Mouse (Mus musculus) liver, embryonic 11.5 days (tissue): ENCODE data around the gene Neurod1. TPM values are rescaled to one million over a fixed set of nuclear protein-coding genes. Genes with fewer than 3 reads are reported as not detected.

Source experiments
- ATAC-seq: fragments of 200-750 bp; cut with Nextera tagmentation; replicated peaks from 2 replicates; pipeline ENCODE4 v1.8.0; 2017; ENCODE audit warnings: moderate number of reproducible peaks, mild to moderate bottlenecking, moderate TSS enrichment, moderate library complexity; ENCODE audit not compliant: low FRiP score
- DNase-seq: peaks from one replicate; pipeline ENCODE4 v3.0.0-alpha.2; 2017; ENCODE audit warnings: low spot score
- H3K27ac ChIP-seq: fragments of 300-500 bp; sonication (generic); 2 replicates; pipeline ENCODE4 v1.5.1; 2014; ENCODE audit warnings: mild to moderate bottlenecking, low read depth, low read length, control low read depth
- H3K27me3 ChIP-seq: fragments of 300-500 bp; sonication (generic); replicated peaks from 2 replicates; pipeline ENCODE4 v1.6.1; 2014; ENCODE audit warnings: low read length, mixed read lengths; ENCODE audit not compliant: control insufficient read depth, insufficient read depth
- H3K36me3 ChIP-seq: fragments of 300-500 bp; sonication (generic); 2 replicates; pipeline ENCODE4 v1.6.1; 2014; ENCODE audit warnings: mild to moderate bottlenecking, low read length, moderate library complexity, mixed read lengths; ENCODE audit not compliant: control insufficient read depth, insufficient read depth
- H3K4me1 ChIP-seq: fragments of 300-500 bp; sonication (generic); replicated peaks from 2 replicates; pipeline ENCODE4 v1.6.1; 2014; ENCODE audit warnings: low read length, mixed read lengths; ENCODE audit not compliant: control insufficient read depth, insufficient read depth
- H3K4me2 ChIP-seq: fragments of 300-500 bp; sonication (generic); 2 replicates; pipeline ENCODE4 v1.6.1; 2014; ENCODE audit warnings: mild to moderate bottlenecking, control low read depth, moderate library complexity
- H3K4me3 ChIP-seq: fragments of 300-500 bp; sonication (generic); 2 replicates; pipeline ENCODE4 v1.5.1; 2014; ENCODE audit warnings: low read depth, low read length, control low read depth
- H3K9ac ChIP-seq: fragments of 300-500 bp; sonication (generic); 2 replicates; pipeline ENCODE4 v1.6.1; 2014; ENCODE audit warnings: low read depth, low read length, control low read depth
- H3K9me3 ChIP-seq: fragments of 300-500 bp; sonication (generic); 2 replicates; pipeline ENCODE4 v1.6.1; 2016; ENCODE audit warnings: low read length, inconsistent platforms, mixed read lengths; ENCODE audit not compliant: control insufficient read depth
- WGBS: fragments of 180-500 bp; shearing (Covaris S2); extraction: QIAGEN DNeasy Blood & Tissue Kit; methylation state at CpG from one replicate; pipeline ENCODE4 v1.1.7; 2014; 5-methylcytosine and 5-hydroxymethylcytosine counted together
- polyA plus RNA-seq: library from polyadenylated mRNA; unstranded; fragments of >200 nt; fragmentation: Nextera tagmentation; extraction: Ambion mirVana; gene quantifications from 2 replicates; pipeline ENCODE4 v1.2.1, GENCODE M21; 2014

The Neurod1 gene
- polyA plus RNA-seq, 1 experiment from 2014 or later = 0.10 TPM

DNA sequence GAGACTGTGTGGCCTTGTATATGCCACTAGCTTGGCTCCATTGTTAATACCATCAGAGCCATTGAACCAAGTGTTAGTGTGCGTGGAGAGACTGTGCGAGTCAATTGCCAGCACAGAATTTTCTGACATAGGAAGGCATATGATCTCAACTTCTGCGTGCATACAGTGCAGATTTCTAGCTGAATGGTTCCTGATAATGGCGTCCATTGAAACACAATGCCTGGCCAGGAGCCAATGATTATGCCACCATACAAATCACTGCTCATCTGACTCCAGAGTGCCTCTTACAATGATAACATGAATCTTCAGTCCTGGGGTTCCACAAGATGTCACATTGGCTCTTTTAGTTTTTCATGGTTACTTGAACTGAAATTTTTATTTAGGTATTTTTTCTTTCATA, 7.2 kb downstream of the Neurod1 start:
- 72% methylated on average over 4 of the region's 4 CpGs for WGBS
- no peak overlapping the region for H3K27ac ChIP-seq
- ATAC-seq (no peak), DNase-seq (no peak)
- no peak overlapping the region for H3K9ac ChIP-seq
- H3K4me1 ChIP-seq = no peaks in the 10 kb centered on the region
- no peak overlapping the region for H3K4me2 ChIP-seq
- H3K27me3 ChIP-seq = peaks cover 8% of the 10 kb centered on the region
- no peaks in the 10 kb centered on the region for H3K36me3 ChIP-seq
- H3K4me3 ChIP-seq = no peak overlapping the region
- H3K9me3 ChIP-seq = no peaks in the 10 kb centered on the region

DNA sequence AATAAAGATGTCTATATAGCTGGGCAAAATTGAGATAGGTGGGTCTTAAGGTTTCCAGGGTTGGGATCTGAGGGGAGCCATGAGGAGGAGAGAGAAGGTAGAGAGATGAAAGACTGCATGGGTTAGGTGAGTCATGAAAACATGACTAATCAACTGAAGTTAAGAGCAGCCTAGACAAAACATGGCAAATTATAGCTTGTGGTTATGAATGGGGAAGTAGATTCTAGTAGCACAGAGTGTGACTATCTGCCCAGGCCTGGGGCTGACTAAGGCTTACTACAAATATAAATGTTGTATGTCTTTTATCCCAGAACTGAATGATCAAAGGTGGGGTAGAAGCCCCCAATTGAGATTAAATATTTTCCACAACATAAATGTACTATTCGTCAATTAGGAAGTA, 9.4 kb downstream of the Neurod1 start:
- 72% methylated on average over 1 of the region's 1 CpGs for WGBS
- no peaks in the 10 kb centered on the region for H3K4me1 ChIP-seq
- H3K36me3 ChIP-seq = no peaks in the 10 kb centered on the region
- H3K4me3 ChIP-seq = no peak overlapping the region
- H3K9ac ChIP-seq = no peak overlapping the region
- H3K4me2 ChIP-seq = no peak overlapping the region
- H3K9me3 ChIP-seq = no peaks in the 10 kb centered on the region
- no peak for DNase-seq
- ATAC-seq = no peak
- no peaks in the 10 kb centered on the region for H3K27me3 ChIP-seq
- no peak overlapping the region for H3K27ac ChIP-seq

DNA sequence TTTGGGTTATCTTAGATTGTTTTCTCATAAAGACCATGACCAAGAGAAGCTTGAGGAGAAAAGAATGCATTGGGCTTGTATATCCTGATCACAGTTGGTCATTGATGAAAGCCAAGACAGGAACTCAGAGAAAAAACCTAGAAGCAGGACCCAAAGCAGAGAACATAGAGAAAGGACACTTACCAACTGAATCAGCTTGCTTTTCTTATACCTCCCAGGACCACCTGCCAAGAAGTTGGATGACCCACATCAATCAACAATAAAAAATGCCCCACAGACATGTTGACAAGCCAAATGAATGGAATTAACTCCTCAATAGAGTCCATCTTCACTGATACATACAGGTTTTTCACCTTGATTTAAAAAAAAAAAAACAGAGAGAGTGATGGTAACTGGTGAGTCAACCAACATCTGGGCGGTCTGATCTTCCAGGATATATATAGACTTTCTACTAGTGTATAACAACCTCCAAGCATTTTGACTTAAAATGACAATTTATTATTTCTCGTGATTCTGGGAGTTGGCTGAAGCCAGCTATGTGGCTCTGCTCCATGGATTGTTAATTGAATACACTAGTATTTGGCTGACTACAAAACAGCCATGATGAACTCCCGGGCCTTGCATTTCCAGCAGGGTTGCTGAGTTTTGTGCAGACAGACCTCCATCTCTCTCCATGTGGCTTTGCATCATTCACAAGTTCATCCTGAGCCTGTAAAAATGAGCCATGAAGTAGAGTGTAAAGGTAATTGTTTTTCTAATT, 12.5 kb downstream of the Neurod1 start:
- Histone ChIP-seq H3K27me3 (no peaks in the 10 kb centered on the region), H3K4me3 (no peak overlapping the region), H3K27ac (no peak overlapping the region), H3K9ac (no peak overlapping the region), H3K4me2 (no peak overlapping the region), H3K9me3 (no peaks in the 10 kb centered on the region), H3K36me3 (no peaks in the 10 kb centered on the region), H3K4me1 (no peaks in the 10 kb centered on the region)
- WGBS = 81% methylated on average over 3 of the region's 3 CpGs
- DNase-seq (no peak), ATAC-seq (no peak)

DNA sequence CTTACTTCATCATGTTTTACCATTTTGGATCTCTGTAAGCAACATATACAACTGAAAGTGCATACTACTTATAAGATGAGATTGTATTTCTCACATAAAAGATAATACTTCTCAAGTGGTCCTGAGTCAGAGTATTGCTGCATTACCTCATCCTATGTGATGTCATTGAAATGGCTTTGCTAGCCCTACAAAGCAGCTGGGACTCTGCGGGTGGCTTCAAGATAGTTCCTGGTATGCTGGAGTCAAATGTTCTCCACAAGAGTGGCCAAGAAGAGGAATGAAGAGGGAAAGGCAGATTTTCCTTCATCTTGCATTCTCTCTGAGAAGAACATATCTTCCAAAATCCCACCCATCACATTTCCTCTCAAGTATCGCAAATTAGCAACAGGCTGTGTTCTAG, 13.2 kb downstream of the Neurod1 start:
- H3K9me3 ChIP-seq = no peaks in the 10 kb centered on the region
- no peak overlapping the region for H3K4me2 ChIP-seq

GRCm38 (mm10) chr2:79442906-79443305, 13.6 kb downstream of the Neurod1 start:
- H3K4me1 ChIP-seq = no peaks in the 10 kb centered on the region
- no peaks in the 10 kb centered on the region for H3K9me3 ChIP-seq
- 77% methylated on average over 6 of the region's 6 CpGs for WGBS
- ATAC-seq = no peak
- no peaks in the 10 kb centered on the region for H3K27me3 ChIP-seq
- no peaks in the 10 kb centered on the region for H3K36me3 ChIP-seq
- H3K27ac ChIP-seq = no peak overlapping the region
- H3K9ac ChIP-seq = no peak overlapping the region
- H3K4me2 ChIP-seq = no peak overlapping the region
- H3K4me3 ChIP-seq = no peak overlapping the region
- no peak for DNase-seq

More for the DNA sequence above, 13.2 kb downstream of the Neurod1 start:
- Histone ChIP-seq H3K4me3 (no peak overlapping the region), H3K36me3 (no peaks in the 10 kb centered on the region), H3K27ac (no peak overlapping the region), H3K4me1 (no peaks in the 10 kb centered on the region), H3K9ac (no peak overlapping the region), H3K27me3 (no peaks in the 10 kb centered on the region)
- WGBS = 91% methylated on average over 2 of the region's 2 CpGs
- DNase-seq = no peak
- ATAC-seq = no peak

- no peak overlapping the region for H3K4me3 ChIP-seq
- WGBS = 84% methylated on average over 2 of the region's 2 CpGs
- no peaks in the 10 kb centered on the region for H3K27me3 ChIP-seq
- H3K9me3 ChIP-seq = no peaks in the 10 kb centered on the region
- no peak overlapping the region for H3K27ac ChIP-seq
- H3K36me3 ChIP-seq = no peaks in the 10 kb centered on the region
- H3K4me2 ChIP-seq = no peak overlapping the region
- no peak for DNase-seq
- ATAC-seq = no peak
- no peak overlapping the region for H3K9ac ChIP-seq
- H3K4me1 ChIP-seq = no peaks in the 10 kb centered on the region
These were observed 14.3 kb downstream of the Neurod1 start for GRCm38 (mm10) chr2:79442227-79442626.

DNA sequence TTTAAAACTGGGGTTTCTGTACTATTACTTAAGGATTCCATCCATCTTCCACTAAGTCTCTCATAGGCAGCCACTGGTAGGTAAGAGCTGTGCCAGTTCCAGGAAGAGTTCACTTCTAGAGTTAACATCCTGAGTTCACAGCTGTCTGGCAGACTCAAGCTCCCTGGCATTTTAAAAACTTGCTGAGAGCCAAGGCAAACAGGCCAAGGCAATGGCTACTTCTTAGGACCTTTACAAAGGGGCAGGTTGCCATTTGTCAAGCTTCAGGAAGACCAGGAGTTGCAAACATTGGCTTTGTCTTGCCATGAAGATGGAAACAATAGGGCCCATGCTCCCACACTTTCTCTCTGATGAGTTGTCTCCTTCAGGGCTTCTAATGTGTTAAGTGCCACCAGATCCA, 26.5 kb downstream of the Neurod1 start:
- Histone ChIP-seq H3K27ac (no peak overlapping the region), H3K9me3 (no peaks in the 10 kb centered on the region), H3K4me2 (no peak overlapping the region), H3K4me3 (no peak overlapping the region), H3K36me3 (no peaks in the 10 kb centered on the region), H3K27me3 (peaks cover 9% of the 10 kb centered on the region), H3K4me1 (no peaks in the 10 kb centered on the region), H3K9ac (no peak overlapping the region)
- ATAC-seq = no peak
- no peak for DNase-seq

DNA sequence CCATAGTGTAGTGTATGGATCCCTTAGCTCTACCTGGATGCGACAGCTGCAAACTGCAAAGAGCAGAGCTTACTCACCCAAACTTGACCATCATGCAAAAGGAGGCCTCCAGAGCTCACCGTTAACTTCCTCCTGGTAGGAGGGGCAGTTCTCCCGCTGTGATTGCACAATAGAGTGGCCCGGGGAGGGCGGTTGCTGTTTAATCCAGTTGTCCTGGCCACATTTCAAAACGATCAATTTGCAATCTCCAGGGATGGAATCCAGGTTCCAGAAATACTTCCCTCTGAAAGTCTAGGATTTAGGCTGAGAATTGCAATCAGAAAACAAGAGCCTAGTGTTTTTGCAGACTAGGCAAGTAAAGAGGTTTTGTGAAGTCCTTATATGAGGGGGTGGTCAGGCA, 26.9 kb downstream of the Neurod1 start:
- Histone ChIP-seq H3K4me3 (no peak overlapping the region), H3K4me2 (no peak overlapping the region), H3K9ac (no peak overlapping the region), H3K27ac (no peak overlapping the region), H3K9me3 (no peaks in the 10 kb centered on the region), H3K27me3 (peaks cover 9% of the 10 kb centered on the region), H3K36me3 (no peaks in the 10 kb centered on the region), H3K4me1 (no peaks in the 10 kb centered on the region)
- DNase-seq (no peak), ATAC-seq (0 out of 2 replicates have a peak, but pooled peaks have one; percentile 26)
- 9% methylated on average over 6 of the region's 6 CpGs for WGBS

DNA sequence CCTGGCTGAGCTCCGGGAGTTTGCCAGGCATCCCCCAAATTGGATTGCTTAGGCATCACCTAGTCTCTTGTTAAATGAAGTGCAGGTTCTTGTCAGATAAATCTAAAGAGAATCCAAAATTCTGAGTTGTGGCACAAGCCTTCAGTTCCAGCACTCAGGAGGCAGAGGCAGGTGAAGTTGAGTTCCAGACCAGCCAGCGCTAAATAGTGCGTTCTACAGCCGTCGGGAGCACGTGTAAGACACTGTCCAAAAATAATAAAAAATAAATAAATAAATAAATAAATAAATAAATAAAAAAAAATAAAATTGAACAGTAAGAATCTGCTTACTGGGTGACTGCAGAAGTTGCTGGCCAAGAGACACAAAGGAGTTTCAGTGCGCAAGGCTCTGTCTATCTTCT, 27.4 kb downstream of the Neurod1 start:
- Histone ChIP-seq H3K27me3 (peaks cover 9% of the 10 kb centered on the region), H3K9me3 (no peaks in the 10 kb centered on the region), H3K4me2 (peak overlapping the region; percentile 77), H3K4me3 (peak overlapping the region; percentile 52), H3K4me1 (no peaks in the 10 kb centered on the region), H3K27ac (no peak overlapping the region), H3K9ac (no peak overlapping the region), H3K36me3 (no peaks in the 10 kb centered on the region)
- DNase-seq (peak; percentile 37), ATAC-seq (0 out of 2 replicates have a peak, but pooled peaks have one; percentile 31)
- 19% methylated on average over 7 of the region's 7 CpGs for WGBS
